Mouse (Mus musculus) MEL (cell line): ENCODE results near the gene Pam16. TPM values are rescaled to one million over a fixed set of nuclear protein-coding genes. Genes with fewer than 3 reads are reported as not detected.
A peak's percentile ranks its signal among the peaks of the same experiment; 100 is the strongest.
"Not testable (repeated sequence)": the region's sequence is repeated elsewhere in the genome, so short reads cannot be mapped to it uniquely, and the experiment has no call there.

Experiments
- DNase-seq: peaks from one replicate; pipeline ENCODE4 v3.0.0; 2011; ENCODE audit warnings: low read depth, low spot score
- H3K27ac ChIP-seq: 2 replicates; pipeline ENCODE4 v1.5.1; 2012; ENCODE audit warnings: low read depth, mild to moderate bottlenecking, control low read depth, low read length, moderate library complexity; ENCODE audit not compliant: control insufficient read depth
- H3K27me3 ChIP-seq, 2 experiments: fragments of 150-350 bp in 1 of 2; sonication (generic) in 1 of 2; 2 replicates each; pipeline ENCODE4 v1.6.1; 2012; ENCODE audit warnings: low read length in 2 of 2, mild to moderate bottlenecking in 2 of 2, improper control_type of control experiment in 1 of 2, moderate library complexity in 1 of 2; ENCODE audit not compliant: insufficient read depth in 2 of 2, control insufficient read depth in 1 of 2
- H3K36me3 ChIP-seq, 2 experiments: 2 replicates each; pipeline ENCODE4 v1.6.1; 2012 to 2014; ENCODE audit warnings: low read length in 2 of 2, improper control_type of control experiment in 1 of 2, inconsistent platforms in 1 of 2, mild to moderate bottlenecking in 1 of 2; ENCODE audit not compliant: insufficient read depth in 2 of 2, control insufficient read depth in 1 of 2
- H3K4me1 ChIP-seq, 2 experiments: fragments of 150-350 bp in 1 of 2; sonication (generic) in 1 of 2; 2 replicates each; pipeline ENCODE4 v1.6.1; 2012; ENCODE audit warnings: low read length in 2 of 2, improper control_type of control experiment in 1 of 2, mild to moderate bottlenecking in 1 of 2; ENCODE audit not compliant: insufficient read depth in 2 of 2, control insufficient read depth in 1 of 2
- H3K4me3 ChIP-seq, 2 experiments: fragments of 150-350 bp in 1 of 2; sonication (generic) in 1 of 2; 2 replicates each; pipeline ENCODE4 v1.5.1; 2012; ENCODE audit warnings: low read depth in 2 of 2, low read length in 2 of 2, mild to moderate bottlenecking in 2 of 2, moderate library complexity in 2 of 2, control low read depth in 1 of 2, improper control_type of control experiment in 1 of 2; ENCODE audit not compliant: control insufficient read depth in 1 of 2, insufficient read depth in 1 of 2
- H3K79me2 ChIP-seq: 2 replicates; pipeline ENCODE4 v1.6.1; 2012; ENCODE audit warnings: mild to moderate bottlenecking, low read length, moderate library complexity; ENCODE audit not compliant: control insufficient read depth, poor library complexity, insufficient read depth
- H3K9ac ChIP-seq: 2 replicates; pipeline ENCODE4 v1.6.1; 2012; ENCODE audit warnings: low read depth, mild to moderate bottlenecking, control low read depth, low read length, moderate library complexity; ENCODE audit not compliant: control insufficient read depth, poor library complexity, severe bottlenecking
- H3K9me3 ChIP-seq: fragments of 150-350 bp; sonication (generic); replicated peaks from 2 replicates; pipeline ENCODE4 v1.6.1; 2012; ENCODE audit warnings: mild to moderate bottlenecking, low read length, improper control_type of control experiment, moderate library complexity; ENCODE audit not compliant: insufficient read depth
- CHD1 ChIP-seq: IDR thresholded peaks from 2 replicates; pipeline ENCODE4 v1.6.1; 2012; ENCODE audit warnings: low read depth, mild to moderate bottlenecking, inconsistent platforms, low read length, improper control_type of control experiment
- CHD2 ChIP-seq: IDR thresholded peaks from 2 replicates; pipeline ENCODE4 v1.6.1; 2011; ENCODE audit warnings: low read length, improper control_type of control experiment
- EP300 ChIP-seq, 2 experiments: IDR thresholded peaks; 2 replicates each; pipeline ENCODE4 v1.6.1; 2011; ENCODE audit warnings: improper control_type of control experiment in 2 of 2, low read length in 2 of 2, low read depth in 1 of 2, mild to moderate bottlenecking in 1 of 2
- GABPA ChIP-seq: IDR thresholded peaks from 2 replicates; pipeline ENCODE4 v1.6.1; 2012; ENCODE audit warnings: low read depth, mild to moderate bottlenecking, inconsistent platforms, low read length, improper control_type of control experiment, moderate library complexity
- GATA1 ChIP-seq: IDR thresholded peaks from 2 replicates; pipeline ENCODE4 v1.6.1; 2011; ENCODE audit warnings: low read depth, low read length, improper control_type of control experiment
- HCFC1 ChIP-seq: IDR thresholded peaks from 2 replicates; pipeline ENCODE4 v1.6.1; 2012; ENCODE audit warnings: low read depth, mild to moderate bottlenecking, inconsistent platforms, low read length, improper control_type of control experiment, moderate library complexity
- JUND ChIP-seq: IDR thresholded peaks from 2 replicates; pipeline ENCODE4 v1.6.1; 2011; ENCODE audit warnings: low read depth, mild to moderate bottlenecking, improper control_type of control experiment, low read length
- MAFK ChIP-seq: IDR thresholded peaks from 2 replicates; pipeline ENCODE4 v1.6.1; 2011; ENCODE audit warnings: low read depth, mild to moderate bottlenecking, low read length, improper control_type of control experiment, borderline replicate concordance
- MAX ChIP-seq: IDR thresholded peaks from 2 replicates; pipeline ENCODE4 v1.6.1; 2011; ENCODE audit warnings: low read length, improper control_type of control experiment
- MEF2A ChIP-seq: IDR thresholded peaks from 2 replicates; pipeline ENCODE4 v1.6.1; 2014; ENCODE audit warnings: low read depth, mild to moderate bottlenecking, inconsistent platforms, low read length, improper control_type of control experiment; ENCODE audit not compliant: poor library complexity, insufficient replicate concordance, severe bottlenecking; ENCODE audit errors: extremely low read depth
- MYB ChIP-seq: IDR thresholded peaks from 2 replicates; pipeline ENCODE4 v1.6.1; 2011; ENCODE audit warnings: mild to moderate bottlenecking, low read depth, low read length, improper control_type of control experiment
- POLR2A ChIP-seq, 2 experiments: IDR thresholded peaks; 2 replicates each; pipeline ENCODE4 v1.6.1; 2011 to 2012; ENCODE audit warnings: low read length in 2 of 2, mild to moderate bottlenecking in 2 of 2, control low read depth in 1 of 2, improper control_type of control experiment in 1 of 2, low read depth in 1 of 2, moderate library complexity in 1 of 2; ENCODE audit not compliant: control insufficient read depth in 1 of 2, insufficient read depth in 1 of 2, poor library complexity in 1 of 2
- POLR2AphosphoS2 ChIP-seq: IDR thresholded peaks from 2 replicates; pipeline ENCODE4 v1.6.1; 2011; ENCODE audit warnings: low read length, improper control_type of control experiment
- RCOR1 ChIP-seq: IDR thresholded peaks from 2 replicates; pipeline ENCODE4 v1.6.1; 2012; ENCODE audit warnings: low read depth, mild to moderate bottlenecking, inconsistent platforms, low read length, improper control_type of control experiment
- SIN3A ChIP-seq: IDR thresholded peaks from 2 replicates; pipeline ENCODE4 v1.6.1; 2012; ENCODE audit warnings: low read length, improper control_type of control experiment, inconsistent platforms
- TAL1 ChIP-seq: IDR thresholded peaks from 2 replicates; pipeline ENCODE4 v1.6.1; 2012; ENCODE audit warnings: mild to moderate bottlenecking, inconsistent platforms, low read length, moderate library complexity, mixed read lengths
- UBTF ChIP-seq: IDR thresholded peaks from 2 replicates; pipeline ENCODE4 v1.6.1; 2012; ENCODE audit warnings: low read depth, mild to moderate bottlenecking, inconsistent platforms, low read length, improper control_type of control experiment, moderate library complexity, borderline replicate concordance; ENCODE audit not compliant: insufficient read depth
- USF2 ChIP-seq, 2 experiments: IDR thresholded peaks; 2 replicates each; pipeline ENCODE4 v1.6.1; 2011 to 2012; ENCODE audit warnings: improper control_type of control experiment in 2 of 2, low read length in 2 of 2, borderline replicate concordance in 1 of 2, inconsistent platforms in 1 of 2, low read depth in 1 of 2, mild to moderate bottlenecking in 1 of 2; ENCODE audit not compliant: insufficient read depth in 1 of 2
- ZC3H11A ChIP-seq: IDR thresholded peaks from 2 replicates; pipeline ENCODE4 v1.6.1; 2012; ENCODE audit warnings: low read depth, mild to moderate bottlenecking, inconsistent platforms, low read length, improper control_type of control experiment
- ZKSCAN1 ChIP-seq: IDR thresholded peaks from 2 replicates; pipeline ENCODE4 v1.6.1; 2012; ENCODE audit warnings: low read depth, mild to moderate bottlenecking, inconsistent platforms, low read length, improper control_type of control experiment, moderate library complexity
- ZMIZ1 ChIP-seq: IDR thresholded peaks from 2 replicates; pipeline ENCODE4 v1.6.1; 2012; ENCODE audit warnings: low read depth, mild to moderate bottlenecking, inconsistent platforms, low read length, improper control_type of control experiment, moderate library complexity
- ZNF384 ChIP-seq: IDR thresholded peaks from 2 replicates; pipeline ENCODE4 v1.6.1; 2012; ENCODE audit warnings: low read depth, mild to moderate bottlenecking, inconsistent platforms, low read length, improper control_type of control experiment
- polyA plus RNA-seq, 2 experiments: library from polyadenylated mRNA; stranded (reverse) in 1 of 2; unstranded in 1 of 2; fragments of >175 nt in 1 of 2; fragments of >200 nt in 1 of 2; gene quantifications; 2 replicates each; pipeline versions ENCODE4 v1.2.1 to v1.2.4; 2012; ENCODE audit warnings: low replicate concordance in 2 of 2, low read depth in 1 of 2; ENCODE audit not compliant: insufficient read length in 2 of 2, insufficient read depth in 1 of 2, missing spikeins in 1 of 2
- total RNA-seq: library from RNA; depleted of rRNA; stranded (reverse); fragments of 300-350 nt; gene quantifications from 2 replicates; pipeline ENCODE4 v1.2.3, GENCODE M21; 2012

Pam16 gene
- total and polyA plus RNA-seq, 3 experiments, result 13.6 to 121 TPM; not detected in 1

- DNase-seq, H3K79me2 ChIP-seq, H3K9ac ChIP-seq, H3K27ac ChIP-seq, H3K9me3 ChIP-seq, H3K27me3 ChIP-seq, H3K4me3 ChIP-seq: not testable (repeated sequence)
- Histone ChIP-seq H3K4me1 (peaks cover 7 to 30% of the 10 kb centered on the region in 2 experiments), H3K36me3 (peaks cover 0 to 20% of the 10 kb centered on the region in 2 experiments; a peak in 2 of 4 replicates)
- peak; percentile 60; the same call in 1 of the 2 replicates for TF ChIP-seq ZNF384
Measured at GRCm38 (mm10) chr16:4581179-4581578, 43.6 kb downstream of the Pam16 start.

- H3K9me3 ChIP-seq, result no peaks in the 10 kb centered on the region
- no peak overlapping the region for H3K9ac ChIP-seq
- peaks cover 3 to 12% of the 10 kb centered on the region in 2 experiments for H3K4me1 ChIP-seq
- H3K79me2 ChIP-seq, result no peaks in the 10 kb centered on the region
- peaks cover 0 to 9% of the 10 kb centered on the region in 2 experiments; a peak in 2 of 4 replicates for H3K36me3 ChIP-seq
- DNase-seq, result no peak
- TF ChIP-seq GATA1 (no peak), POLR2AphosphoS2 (no peak)
- TF ChIP-seq, all 39 proteins: peak for 0
- H3K27me3 ChIP-seq, result no peaks in the 10 kb centered on the region
- no peak overlapping the region for H3K27ac ChIP-seq
- no peak overlapping the region for H3K4me3 ChIP-seq
Measured at GRCm38 (mm10) chr16:4578630-4579029, 46.2 kb downstream of the Pam16 start.

GRCm38 (mm10) chr16:4576873-4577272, 47.9 kb downstream of the Pam16 start:
- peaks cover 0 to 2% of the 10 kb centered on the region in 2 experiments; a peak in 1 of 4 replicates for H3K36me3 ChIP-seq
- no peak overlapping the region for H3K27ac ChIP-seq
- peaks cover 0 to 5% of the 10 kb centered on the region in 2 experiments; a peak in 2 of 4 replicates for H3K4me1 ChIP-seq
- H3K79me2 ChIP-seq, result no peaks in the 10 kb centered on the region
- no peak overlapping the region for H3K4me3 ChIP-seq
- TF ChIP-seq ZNF384 (no peak), USF2 (IDR thresholded peaks at IDR 0.05; ENCODE audit: borderline replicate concordance in 1 of 2, insufficient read depth in 1 of 2, low read depth in 1 of 2, low read length in 2 of 2) (no peak), MEF2A (no peak), MAX (no peak), CHD1 (no peak), HCFC1 (no peak), CHD2 (no peak), TAL1 (no peak), MAFK (no peak), ZKSCAN1 (no peak), JUND (no peak), EP300 (IDR thresholded peaks at IDR 0.05; ENCODE audit: low read depth in 1 of 2, low read length in 2 of 2) (no peak), SIN3A (no peak), ZMIZ1 (no peak), GABPA (no peak), POLR2A (IDR thresholded peaks at IDR 0.05; ENCODE audit: control insufficient read depth in 1 of 2, insufficient read depth in 1 of 2, low read depth in 1 of 2, low read length in 2 of 2, poor library complexity in 1 of 2) (no peak), MYB (no peak), UBTF (no peak), ZC3H11A (no peak), RCOR1 (no peak)
- TF ChIP-seq, all 39 proteins: peak for 0
- no peaks in the 10 kb centered on the region for H3K9me3 ChIP-seq
- no peaks in the 10 kb centered on the region; a peak in 1 of 4 replicates for H3K27me3 ChIP-seq
- no peak overlapping the region for H3K9ac ChIP-seq
- no peak for DNase-seq
